Mouse (Mus musculus) fat pad, adult 2 months (tissue): ENCODE results near the gene Smok3b.
"Not testable (repeated sequence)": the region's sequence is repeated elsewhere in the genome, so short reads cannot be mapped to it uniquely, and the experiment has no call there.

Experiments
- DNase-seq: peaks from one replicate; pipeline ENCODE4 v3.0.0-alpha.2; 2011; ENCODE audit warnings: low read depth, low spot score; ENCODE audit errors: extremely low read depth

Smok3b gene

GRCm38 (mm10) chr5:138020961-138021479, at the start of gene Smok3b, which contains the start of gene Smok3a:
Gene Smok3b, plus strand, starts transcription at chr5:138021429.
Gene Smok3a, plus strand, starts transcription at chr5:138021261.
- DNase-seq: not testable (repeated sequence)

DNA sequence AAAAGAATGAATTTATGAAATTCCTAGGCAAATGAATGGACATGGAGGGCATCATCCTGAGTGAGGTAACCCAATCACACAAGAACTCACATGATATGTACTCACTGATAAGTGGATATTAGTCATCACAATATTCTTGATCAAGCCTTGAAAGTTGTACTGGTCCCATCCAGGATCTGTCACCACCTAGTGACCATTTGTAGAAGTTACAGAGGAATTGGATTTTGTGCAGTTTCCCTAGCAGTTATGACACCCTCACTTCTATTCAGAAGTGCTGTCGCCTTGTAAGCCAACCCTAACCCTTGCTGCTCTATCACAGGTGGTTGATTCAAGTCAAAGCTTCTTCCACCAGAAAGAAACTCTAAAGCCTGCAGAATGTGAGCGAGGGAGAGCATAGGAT, 48.1 kb upstream of the Smok3b start:
- no peak for DNase-seq

DNA sequence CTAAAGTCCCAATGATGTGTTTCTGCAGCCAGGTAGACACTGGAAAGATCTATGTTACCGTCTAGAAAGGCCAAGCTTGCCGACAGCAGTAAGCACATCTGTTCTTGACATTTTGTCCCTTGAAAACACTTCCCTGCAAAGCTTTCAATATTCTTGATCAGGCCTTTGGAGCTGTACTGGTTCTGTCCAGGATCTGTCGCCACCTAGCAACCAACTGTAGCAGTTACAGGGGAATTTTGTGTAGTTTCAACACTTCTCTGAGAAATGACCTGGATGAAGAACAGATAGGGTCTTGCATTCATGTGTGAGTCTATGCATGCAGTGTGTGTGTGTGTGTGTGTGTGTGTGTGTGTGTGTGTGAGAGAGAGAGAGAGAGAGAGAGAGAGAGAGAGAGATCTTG, 47.5 kb upstream of the Smok3b start:
- no peak for DNase-seq

GRCm38 (mm10) chr5:137974724-137975123, 46.5 kb upstream of the Smok3b start:
- no peak for DNase-seq

GRCm38 (mm10) chr5:137975434-137975833, 45.8 kb upstream of the Smok3b start:
- no peak for DNase-seq

- DNase-seq: no peak
These were observed 43.9 kb upstream of the Smok3b start for GRCm38 (mm10) chr5:137977291-137977690.

- no peak for DNase-seq
These were observed 42.1 kb upstream of the Smok3b start for GRCm38 (mm10) chr5:137979081-137979480.

DNA sequence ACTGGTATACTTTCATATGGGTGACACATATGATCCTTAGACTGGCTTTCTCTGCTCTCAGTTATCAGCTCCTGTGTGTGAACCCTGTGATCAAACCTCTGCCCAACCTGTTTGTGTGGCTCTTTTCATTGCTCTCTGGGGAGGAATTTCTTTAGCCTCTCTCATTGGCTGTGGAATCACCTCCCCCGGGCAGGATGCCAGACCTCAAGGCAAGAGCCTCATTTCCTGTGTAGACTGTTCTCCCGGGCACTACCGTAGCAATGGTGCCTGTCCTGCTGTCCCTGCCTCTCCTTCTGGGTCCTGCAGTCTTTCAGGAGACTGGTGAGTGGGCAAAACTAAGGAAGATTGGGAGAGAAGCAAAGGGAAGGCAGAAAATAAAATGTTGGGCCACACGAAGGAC, 39.9 kb upstream of the Smok3b start, which contains the start of gene Azgp1:
Gene Azgp1 (plus strand): TSS at position 221 of the 400 bp plus-strand sequence.
- no peak for DNase-seq

GRCm38 (mm10) chr5:137986351-137986750, 34.9 kb upstream of the Smok3b start:
- DNase-seq: no peak

- no peak for DNase-seq
These were observed 11.8 kb upstream of the Smok3b start for GRCm38 (mm10) chr5:138009437-138009836.

GRCm38 (mm10) chr5:138012382-138012781, 8.8 kb upstream of the Smok3b start:
- no peak for DNase-seq

GRCm38 (mm10) chr5:138016530-138016929, 4.7 kb upstream of the Smok3b start:
- DNase-seq: no peak

DNA sequence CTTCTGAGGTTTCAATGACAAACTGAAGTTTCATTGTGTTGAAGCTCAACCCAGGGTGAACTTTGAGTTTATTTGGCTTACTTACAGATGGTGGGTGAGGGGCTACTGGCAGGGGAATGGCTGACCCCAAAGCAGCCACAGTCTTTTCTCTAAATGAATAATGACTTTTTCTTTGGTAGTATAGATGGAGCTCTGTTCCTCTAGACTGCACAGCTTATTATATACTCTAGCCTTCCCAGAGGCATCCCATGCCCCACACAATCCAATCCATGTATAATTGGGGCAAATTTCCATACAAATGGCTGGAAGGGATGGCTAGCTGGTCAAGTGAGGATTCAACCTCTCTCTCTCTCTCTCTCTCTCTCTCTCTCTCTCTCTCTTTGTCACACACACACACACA, 4.2 kb upstream of the Smok3b start:
- DNase-seq: no peak

GRCm38 (mm10) chr5:138019577-138019976, 1.7 kb upstream of the Smok3b start:
- not testable (repeated sequence) for DNase-seq

- DNase-seq: not testable (repeated sequence)
These were observed 31.7 kb downstream of the Smok3b start, which contains the start of gene Smok3c for GRCm38 (mm10) chr5:138052894-138053293. Gene Smok3c, plus strand, starts transcription at chr5:138053194.

- no peak for DNase-seq
These were observed 52.6 kb downstream of the Smok3b start for GRCm38 (mm10) chr5:138073803-138074202.

DNA sequence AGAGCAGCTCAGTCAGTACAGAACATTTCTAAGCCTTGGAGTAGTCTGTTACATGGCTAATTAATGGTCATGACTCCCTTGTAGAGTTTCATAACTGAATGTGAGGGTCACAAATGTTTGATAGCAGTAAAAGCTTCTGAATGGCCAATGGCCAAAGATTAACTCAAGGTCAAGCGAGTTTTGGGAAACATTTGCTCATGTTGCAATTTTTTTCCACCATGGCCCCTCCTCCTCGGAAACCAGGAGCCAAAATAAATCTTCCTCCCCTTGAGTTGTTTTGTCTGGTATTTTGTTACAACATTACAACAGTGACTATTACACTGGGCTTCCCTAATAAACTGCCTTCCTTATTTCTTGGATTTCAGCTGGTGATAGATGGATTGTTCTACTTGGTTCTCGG, 54.5 kb downstream of the Smok3b start:
- no peak for DNase-seq

- DNase-seq: no peak
These were observed 54.9 kb downstream of the Smok3b start for GRCm38 (mm10) chr5:138076148-138076547.

DNA sequence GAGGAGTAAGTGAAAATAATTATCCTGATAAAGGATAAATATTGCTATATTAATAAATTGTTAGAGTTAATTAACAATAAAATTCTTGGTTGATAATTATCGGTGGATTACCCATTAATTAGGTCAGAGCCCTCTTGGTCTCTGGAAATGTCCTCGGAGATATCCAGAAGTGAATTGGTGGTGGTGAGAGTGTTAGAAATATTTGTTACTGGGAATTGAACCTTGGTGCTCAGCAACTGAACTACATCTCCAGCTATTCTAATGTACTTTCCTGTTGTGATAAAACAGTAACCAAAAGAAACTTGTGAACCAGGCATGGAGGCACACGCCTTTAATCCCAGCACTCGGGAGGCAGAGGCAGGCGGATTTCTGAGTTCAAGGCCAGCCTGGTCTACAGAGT, 59.2 kb downstream of the Smok3b start:
- DNase-seq: no peak

- no peak for DNase-seq
These were observed 60.2 kb downstream of the Smok3b start for GRCm38 (mm10) chr5:138081446-138081845.

- no peak for DNase-seq
These were observed 62.2 kb downstream of the Smok3b start for GRCm38 (mm10) chr5:138083318-138083900.

DNA sequence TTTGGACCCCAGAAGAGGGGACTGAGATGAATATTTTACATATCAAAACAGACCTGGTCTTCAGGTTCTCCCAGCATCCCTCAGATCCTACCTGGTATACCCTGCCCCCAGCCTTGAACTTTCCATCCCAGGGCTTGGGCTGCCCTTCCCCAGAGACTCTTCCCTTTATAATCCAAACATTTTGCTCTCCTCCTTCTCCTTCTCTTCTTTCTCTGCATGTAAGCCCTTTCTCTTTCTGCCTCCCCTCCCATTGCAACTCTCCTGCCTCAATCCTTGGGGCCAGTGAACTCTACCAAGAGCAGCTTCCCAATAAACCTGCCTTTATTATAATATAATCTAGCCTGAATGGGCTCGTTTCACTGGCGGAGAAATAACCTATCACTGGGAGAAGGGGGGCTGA, 62.7 kb downstream of the Smok3b start:
- DNase-seq: no peak

DNA sequence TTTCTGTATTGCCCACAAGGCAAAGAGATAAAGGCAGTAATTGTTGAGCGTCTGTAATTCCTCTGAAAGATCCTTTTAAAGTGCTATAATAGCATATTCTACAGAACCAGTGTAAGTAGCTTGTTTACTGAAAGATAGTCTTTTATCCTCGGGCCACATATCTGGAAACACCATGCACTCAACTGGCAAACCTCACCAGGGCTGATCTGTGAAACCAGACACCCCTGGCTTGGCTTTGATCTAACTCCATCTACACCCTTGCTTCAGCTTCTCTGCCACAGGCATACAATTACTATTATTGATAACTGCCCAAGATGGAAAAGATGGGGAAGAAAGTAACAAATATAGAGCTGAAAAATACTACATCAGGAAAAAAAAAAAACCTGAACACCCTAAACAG, 63.3 kb downstream of the Smok3b start:
- no peak for DNase-seq
